Mouse (Mus musculus) ES-E14 (cell line): ENCODE measurements around the gene Iah1.

Experiments used
- HCFC1 ChIP-seq: IDR thresholded peaks from 2 replicates; pipeline ENCODE4 v1.6.1; 2012; ENCODE audit warnings: low read length, inconsistent platforms, borderline replicate concordance; ENCODE audit not compliant: insufficient read depth
- MAFK ChIP-seq: IDR thresholded peaks from 2 replicates; pipeline ENCODE4 v1.6.1; 2014; ENCODE audit warnings: mild to moderate bottlenecking, low read depth, low read length, inconsistent platforms; ENCODE audit not compliant: insufficient read depth
- ZC3H11A ChIP-seq: IDR thresholded peaks from 2 replicates; pipeline ENCODE4 v1.6.1; 2012; ENCODE audit warnings: low read depth, mild to moderate bottlenecking, inconsistent platforms, low read length, borderline replicate concordance
- ZNF384 ChIP-seq: IDR thresholded peaks from 2 replicates; pipeline ENCODE4 v1.6.1; 2012; ENCODE audit warnings: low read depth, low read length, inconsistent platforms

GRCm38 (mm10) chr12:21315923-21316868 lies at the start of gene Iah1:
- no peak for TF ChIP-seq HCFC1
- no peak for TF ChIP-seq MAFK
- TF ChIP-seq ZNF384: no peak
- no peak for TF ChIP-seq ZC3H11A
